Mouse (Mus musculus): Measurements from ENCODE around the gene Gm32742.
"Not testable (repeated sequence)": the region's sequence is repeated elsewhere in the genome, so short reads cannot be mapped to it uniquely, and the experiment has no call there.

The Gm32742 gene

GRCm38 (mm10) chr9:51147294-51147693 is 18.0 kb downstream of the Gm32742 start:
- no peak for DNase-seq

GRCm38 (mm10) chr9:51146496-51146895 is 18.8 kb downstream of the Gm32742 start:
- DNase-seq: no peak

GRCm38 (mm10) chr9:51144218-51144617 is 21.1 kb downstream of the Gm32742 start:
- no peak for DNase-seq

GRCm38 (mm10) chr9:51143437-51143836 is 21.9 kb downstream of the Gm32742 start:
- no peak for DNase-seq

- DNase-seq: no peak
These were observed 24.6 kb downstream of the Gm32742 start for GRCm38 (mm10) chr9:51140711-51141110.

- DNase-seq: not testable (repeated sequence)
These were observed 25.9 kb downstream of the Gm32742 start for GRCm38 (mm10) chr9:51139401-51139800.

GRCm38 (mm10) chr9:51138301-51138700 is 27.0 kb downstream of the Gm32742 start:
- DNase-seq: no peak

- DNase-seq: no peak
These were observed 27.5 kb downstream of the Gm32742 start for GRCm38 (mm10) chr9:51137836-51138235.

GRCm38 (mm10) chr9:51137432-51137831 is 27.9 kb downstream of the Gm32742 start:
- DNase-seq: no peak

GRCm38 (mm10) chr9:51136985-51137384 is 28.3 kb downstream of the Gm32742 start:
- DNase-seq: peak; percentile 48

GRCm38 (mm10) chr9:51114767-51115166 is 50.5 kb downstream of the Gm32742 start:
- DNase-seq: no peak

- no peak for DNase-seq
These were observed 59.6 kb downstream of the Gm32742 start for GRCm38 (mm10) chr9:51105751-51106150.

GRCm38 (mm10) chr9:51103808-51104514 is 61.4 kb downstream of the Gm32742 start:
- peak; percentile 32 for DNase-seq

GRCm38 (mm10) chr9:51102963-51103807 is 62.1 kb downstream of the Gm32742 start:
- DNase-seq: peak; percentile 46

GRCm38 (mm10) chr9:51101756-51102425 is 63.4 kb downstream of the Gm32742 start, which contains the start of gene 4833427G06Rik:
Gene 4833427G06Rik (minus strand): TSS chr9:51102078.
- DNase-seq: peak; percentile 42

- DNase-seq: no peak
These were observed 69.0 kb downstream of the Gm32742 start for GRCm38 (mm10) chr9:51096306-51096705.

- no peak for DNase-seq
These were observed 71.6 kb downstream of the Gm32742 start for GRCm38 (mm10) chr9:51093697-51094096.

- DNase-seq: no peak
These were observed 83.7 kb downstream of the Gm32742 start for GRCm38 (mm10) chr9:51081614-51082013.
